Mouse (Mus musculus) ES-Bruce4 (cell line): ENCODE results near the gene Skida1.

Source experiments
- CTCF ChIP-seq: IDR thresholded peaks from one replicate; pipeline ENCODE4 v1.8.1; 2011; ENCODE audit warnings: low read depth, low read length
- EP300 ChIP-seq: IDR thresholded peaks from 2 replicates; pipeline ENCODE4 v1.6.1; 2011; ENCODE audit warnings: low read depth, low read length; ENCODE audit not compliant: insufficient read depth

- no peak for TF ChIP-seq CTCF
- TF ChIP-seq EP300 = no peak
Measured at GRCm38 (mm10) chr2:18063763-18064251, 15.0 kb upstream of the Skida1 start.
